Mouse (Mus musculus) midbrain, embryonic 11.5 days (tissue): ENCODE results near the gene Igfbp7. TPM values are rescaled to one million over a fixed set of nuclear protein-coding genes. Genes with fewer than 3 reads are reported as not detected.

ENCODE experiments used
- ATAC-seq: fragments of 200-750 bp; cut with Nextera tagmentation; 2 replicates; pipeline ENCODE4 v1.8.0; 2017; ENCODE audit warnings: moderate TSS enrichment, moderate library complexity; ENCODE audit not compliant: low FRiP score
- DNase-seq: peaks from one replicate; pipeline ENCODE4 v3.0.0; 2015; ENCODE audit warnings: low spot score; ENCODE audit errors: missing footprints
- H3K27ac ChIP-seq: fragments of 300-500 bp; sonication (generic); 2 replicates; pipeline ENCODE4 v1.5.1; 2014; ENCODE audit warnings: low read depth, low read length
- H3K27me3 ChIP-seq: fragments of 300-500 bp; sonication (generic); 2 replicates; pipeline ENCODE4 v1.6.1; 2014; ENCODE audit warnings: mild to moderate bottlenecking, low read length, moderate library complexity, mixed read lengths; ENCODE audit not compliant: control insufficient read depth, insufficient read depth
- H3K36me3 ChIP-seq: fragments of 300-500 bp; sonication (generic); 2 replicates; pipeline ENCODE4 v1.6.1; 2014; ENCODE audit warnings: mild to moderate bottlenecking, low read length, moderate library complexity, mixed read lengths; ENCODE audit not compliant: control insufficient read depth, insufficient read depth
- H3K4me1 ChIP-seq: fragments of 300-500 bp; sonication (generic); 2 replicates; pipeline ENCODE4 v1.6.1; 2014; ENCODE audit warnings: low read length; ENCODE audit not compliant: control insufficient read depth, insufficient read depth
- H3K4me2 ChIP-seq: fragments of 300-500 bp; sonication (generic); 2 replicates; pipeline ENCODE4 v1.6.1; 2014; ENCODE audit warnings: mild to moderate bottlenecking, moderate library complexity
- H3K4me3 ChIP-seq: fragments of 300-500 bp; sonication (generic); 2 replicates; pipeline ENCODE4 v1.5.1; 2014; ENCODE audit warnings: low read depth, low read length
- H3K9ac ChIP-seq: fragments of 300-500 bp; sonication (generic); 2 replicates; pipeline ENCODE4 v1.6.1; 2014; ENCODE audit warnings: low read length
- H3K9me3 ChIP-seq: fragments of 300-500 bp; sonication (generic); 2 replicates; pipeline ENCODE4 v1.6.1; 2016; ENCODE audit warnings: low read length; ENCODE audit not compliant: control insufficient read depth
- WGBS: fragments of 180-500 bp; shearing (Covaris S2); extraction: QIAGEN DNeasy Blood & Tissue Kit; methylation state at CpG from one replicate; pipeline ENCODE4 v1.1.7; 2014; 5-methylcytosine and 5-hydroxymethylcytosine counted together
- polyA plus RNA-seq: library from polyadenylated mRNA; unstranded; fragments of >200 nt; fragmentation: Nextera tagmentation; extraction: Ambion mirVana; gene quantifications from 2 replicates; pipeline ENCODE4 v1.2.1, GENCODE M21; 2014

Igfbp7 gene
- polyA plus RNA-seq, 1 experiment from 2014 or later: 25.1 TPM

- WGBS: 95% methylated on average over 4 of the region's 4 CpGs
- Histone ChIP-seq H3K9me3 (no peaks in the 10 kb centered on the region), H3K4me1 (peaks cover 9% of the 10 kb centered on the region; the same call in 1 of the 2 replicates), H3K36me3 (peaks cover 11% of the 10 kb centered on the region; the same call in 1 of the 2 replicates), H3K4me3 (no peak overlapping the region), H3K4me2 (no peak overlapping the region), H3K9ac (no peak overlapping the region), H3K27ac (no peak overlapping the region), H3K27me3 (no peaks in the 10 kb centered on the region)
- ATAC-seq (no peak), DNase-seq (no peak)
These were observed 93.6 kb downstream of the Igfbp7 start for GRCm38 (mm10) chr5:77314206-77314605.

DNA sequence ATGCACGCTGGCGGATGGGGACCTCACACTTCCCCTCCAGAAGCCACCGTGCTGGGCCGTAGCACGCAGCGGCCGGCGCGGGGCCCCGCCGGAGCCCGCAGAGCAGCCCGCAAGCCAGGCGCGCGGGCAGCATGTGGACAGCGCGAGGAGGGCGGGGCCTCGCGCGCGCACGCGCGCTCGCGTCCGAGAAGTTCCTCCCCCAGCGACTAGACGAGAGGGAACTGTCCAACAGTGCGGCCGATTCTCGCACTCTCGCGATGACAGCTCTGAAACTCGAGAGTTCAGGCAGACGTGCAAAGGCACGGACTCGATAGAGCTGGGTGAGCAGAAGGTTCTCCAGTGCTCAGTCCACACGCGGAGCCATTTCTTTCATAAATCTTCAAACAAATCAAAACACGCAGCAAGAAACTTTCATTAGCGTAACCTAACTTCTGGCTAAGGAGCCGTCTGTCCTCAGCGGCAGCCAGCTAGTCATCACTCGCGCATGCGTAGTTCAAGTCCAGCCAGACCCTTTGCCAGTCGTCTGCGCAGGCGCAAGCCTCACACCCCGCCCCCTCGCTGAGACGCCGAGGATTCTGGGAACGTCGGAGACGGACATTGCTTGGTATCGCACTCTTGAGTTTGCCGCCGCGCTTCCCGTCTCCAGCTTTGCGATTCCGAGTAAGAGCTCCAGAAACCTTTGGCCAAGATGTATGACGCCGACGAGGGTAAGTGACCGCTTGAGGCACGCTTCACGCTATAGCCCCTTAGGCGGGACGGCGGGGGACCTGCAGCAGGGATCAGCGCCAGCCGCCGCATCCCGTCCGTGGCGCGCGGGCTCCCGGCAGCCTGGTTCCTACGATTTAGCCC is 97.7 kb downstream of the Igfbp7 start, which contains the start of the genes Noa1 and Polr2b:
Gene Noa1 (minus strand): TSS at position 161 of the 849 bp plus-strand sequence.
Gene Polr2b (plus strand): TSS at position 224 of the 849 bp plus-strand sequence.
- peaks cover 21% of the 10 kb centered on the region for H3K4me1 ChIP-seq
- peak within 1 kb of the TSS; percentile 89 for H3K9ac ChIP-seq
- peak within 1 kb of the TSS; percentile 88 for H3K4me3 ChIP-seq
- H3K9me3 ChIP-seq: no peaks in the 10 kb centered on the region
- no peaks in the 10 kb centered on the region for H3K27me3 ChIP-seq
- peak within 1 kb of the TSS; percentile 88 for H3K27ac ChIP-seq
- ATAC-seq (peak; percentile 96), DNase-seq (peak; percentile 100)
- under 1% methylated on average over 85 of the region's 85 CpGs for WGBS
- H3K36me3 ChIP-seq: peaks cover 8% of the 10 kb centered on the region; the same call in 1 of the 2 replicates
- H3K4me2 ChIP-seq: peak within 1 kb of the TSS; percentile 97

- peaks cover 21% of the 10 kb centered on the region for H3K4me1 ChIP-seq
- H3K4me3 ChIP-seq: peak overlapping the region; percentile 88
- H3K4me2 ChIP-seq: peak overlapping the region; percentile 97
- H3K36me3 ChIP-seq: peaks cover 8% of the 10 kb centered on the region; the same call in 1 of the 2 replicates
- under 1% methylated on average over 76 of the region's 76 CpGs for WGBS
- peak; percentile 1 for ATAC-seq
- no peaks in the 10 kb centered on the region for H3K9me3 ChIP-seq
- H3K9ac ChIP-seq: peak overlapping the region; percentile 89
- DNase-seq: peak; percentile 95
- H3K27ac ChIP-seq: peak overlapping the region; percentile 88; the same call in 1 of the 2 replicates
- H3K27me3 ChIP-seq: no peaks in the 10 kb centered on the region
These were observed 98.6 kb downstream of the Igfbp7 start for GRCm38 (mm10) chr5:77309051-77309906.

DNA sequence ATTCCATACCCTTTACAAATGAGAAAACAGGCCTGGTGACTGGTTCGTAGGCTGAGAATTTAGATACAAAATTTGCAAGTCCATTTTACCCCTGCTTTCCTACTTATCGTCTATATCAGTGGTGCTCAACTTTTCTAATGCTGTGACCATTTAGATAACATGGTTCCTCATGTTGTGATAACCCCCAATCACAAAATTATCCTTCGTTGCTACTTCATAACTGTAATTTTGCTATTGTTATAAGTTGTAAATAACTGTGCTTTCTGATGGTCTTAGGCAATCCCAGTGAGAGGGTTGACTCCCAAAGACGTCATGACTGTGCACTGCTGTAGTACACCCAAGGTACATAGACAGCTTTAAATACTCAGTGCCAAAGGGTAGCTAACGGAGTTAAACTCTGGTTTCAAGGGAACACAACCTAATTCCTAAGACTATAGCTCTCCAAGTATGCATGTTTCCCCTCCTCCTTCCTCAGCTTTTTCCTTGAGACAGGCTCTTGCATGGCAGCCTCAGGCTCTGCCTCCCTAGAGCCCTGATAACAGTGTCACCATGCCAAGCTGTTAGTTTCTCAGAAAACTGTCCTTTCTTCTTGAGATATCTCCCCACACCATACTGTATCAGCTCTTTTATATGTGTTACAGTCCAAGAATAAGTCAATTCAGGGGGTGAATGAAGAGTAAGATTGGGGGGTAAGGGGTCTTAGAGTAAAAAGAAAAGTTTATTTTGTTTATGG is 99.9 kb downstream of the Igfbp7 start:
- peaks cover 2% of the 10 kb centered on the region for H3K36me3 ChIP-seq
- 83% methylated on average over 5 of the region's 5 CpGs for WGBS
- H3K4me1 ChIP-seq: peaks cover 21% of the 10 kb centered on the region
- H3K4me2 ChIP-seq: peak overlapping the region; percentile 97
- H3K9ac ChIP-seq: peak overlapping the region; percentile 13; the same call in 1 of the 2 replicates
- no peaks in the 10 kb centered on the region for H3K27me3 ChIP-seq
- ATAC-seq (no peak), DNase-seq (no peak)
- no peaks in the 10 kb centered on the region for H3K9me3 ChIP-seq
- no peak overlapping the region for H3K27ac ChIP-seq
- H3K4me3 ChIP-seq: peak overlapping the region; percentile 88; the same call in 1 of the 2 replicates

- no peaks in the 10 kb centered on the region for H3K4me1 ChIP-seq
- peaks cover 12% of the 10 kb centered on the region for H3K36me3 ChIP-seq
- no peak for DNase-seq
- 91% methylated on average over 6 of the region's 6 CpGs for WGBS
- no peak overlapping the region for H3K4me3 ChIP-seq
- H3K9ac ChIP-seq: no peak overlapping the region
- no peak overlapping the region for H3K4me2 ChIP-seq
- no peak for ATAC-seq
- no peak overlapping the region for H3K27ac ChIP-seq
- H3K9me3 ChIP-seq: no peaks in the 10 kb centered on the region
- H3K27me3 ChIP-seq: no peaks in the 10 kb centered on the region
These were observed 106.4 kb downstream of the Igfbp7 start for GRCm38 (mm10) chr5:77301296-77301903.

GRCm38 (mm10) chr5:77299486-77299885 is 108.4 kb downstream of the Igfbp7 start:
- ATAC-seq: no peak
- Histone ChIP-seq H3K4me1 (no peaks in the 10 kb centered on the region), H3K27me3 (no peaks in the 10 kb centered on the region), H3K9me3 (no peaks in the 10 kb centered on the region), H3K4me3 (no peak overlapping the region), H3K4me2 (no peak overlapping the region), H3K27ac (no peak overlapping the region), H3K9ac (no peak overlapping the region), H3K36me3 (peaks cover 18% of the 10 kb centered on the region)
- DNase-seq: no peak
- WGBS: 92% methylated on average over 2 of the region's 2 CpGs
